8 mouse cellular contexts compared by ENCODE assay signal in the genomic region with DNA sequence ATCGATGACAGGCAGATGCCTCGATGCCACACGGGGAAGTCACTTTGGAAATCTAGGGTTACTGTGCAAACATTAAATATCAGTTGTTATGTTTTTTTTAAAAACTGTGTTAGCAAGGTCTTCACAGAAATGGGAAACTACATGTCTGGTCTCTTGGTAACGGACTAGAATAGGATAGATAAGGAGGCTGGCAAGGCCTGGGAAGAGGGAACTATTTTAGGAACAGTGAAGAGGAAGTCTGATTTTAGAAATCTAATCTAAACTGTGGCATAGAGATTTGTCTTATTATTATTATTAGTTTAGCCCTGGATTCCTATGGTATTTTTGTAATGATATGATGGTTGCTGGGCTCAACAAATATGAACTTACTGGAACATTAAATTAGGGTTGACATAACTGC. TPM values are rescaled to one million over a fixed set of nuclear protein-coding genes. Genes with fewer than 3 reads are reported as not detected.
DNase-seq lines count a peak whose midpoint lies in the region; ATAC-seq and TF ChIP-seq lines count a peak whose summit lies in the region.
"Had no signal": no experiment of that assay in that cellular context is flagged by ENCODE, and none has a peak within 500 bp of the region (broad histone marks: within the 10 kb centered on the region; RNA-seq: fewer than 3 reads in every experiment).

No protein-coding gene starts in this region.

- peaks cover 19% of the 10 kb centered on the region for H3K36me3 ChIP-seq in megakaryocyte, embryonic 14.5 days (replicated peaks; ENCODE audit: low read length)
- H3K36me3 ChIP-seq in forebrain, embryonic 16.5 days (ENCODE audit: control insufficient read depth, insufficient read depth): peaks cover 6% of the 10 kb centered on the region
- H3K36me3 ChIP-seq in liver, embryonic 13.5 days: peaks cover 11% of the 10 kb centered on the region
- H3K36me3 ChIP-seq in stomach, postnatal 0 days (ENCODE audit: control insufficient read depth, insufficient read depth, low read length): 0 out of 2 replicates have a peak, but pooled peaks cover 4% of the 10 kb centered on the region

- no peak for DNase-seq in liver, embryonic 13.5 days
- no peak for DNase-seq in stomach, postnatal 0 days (ENCODE audit: low spot score)
- DNase-seq in gastrocnemius, postnatal 36 days: no peak
- no peak for DNase-seq in thymus, postnatal 0 days (ENCODE audit: low spot score)
- DNase-seq: kidney, adult 18-20 months had no signal

- ATAC-seq in megakaryocyte, adult 5-6 weeks (ENCODE audit: poor library complexity, severe bottlenecking): no peak
- ATAC-seq in forebrain, embryonic 16.5 days: no peak
- ATAC-seq in liver, embryonic 13.5 days (ENCODE audit: low read depth): no peak
- no peak for ATAC-seq in stomach, postnatal 0 days (ENCODE audit: low FRiP score, low TSS enrichment)

- peaks cover 15% of the 10 kb centered on the region for H3K4me1 ChIP-seq in megakaryocyte, embryonic 14.5 days
- peaks cover 9% of the 10 kb centered on the region for H3K4me1 ChIP-seq in forebrain, embryonic 16.5 days (replicated peaks; ENCODE audit: control insufficient read depth, insufficient read depth, low read length)
- peaks cover 13% of the 10 kb centered on the region for H3K4me1 ChIP-seq in liver, embryonic 13.5 days (replicated peaks)
- H3K4me1 ChIP-seq in stomach, postnatal 0 days (replicated peaks; ENCODE audit: control insufficient read depth, insufficient read depth): no peaks in the 10 kb centered on the region

- peaks cover 2% of the 10 kb centered on the region for H3K27me3 ChIP-seq in megakaryocyte, embryonic 14.5 days (replicated peaks)
- no peaks in the 10 kb centered on the region for H3K27me3 ChIP-seq in forebrain, embryonic 16.5 days (replicated peaks; ENCODE audit: control insufficient read depth, insufficient read depth, low read length)
- H3K27me3 ChIP-seq in liver, embryonic 13.5 days: no peaks in the 10 kb centered on the region
- no peaks in the 10 kb centered on the region for H3K27me3 ChIP-seq in stomach, postnatal 0 days (ENCODE audit: control insufficient read depth, insufficient read depth, low read length)

- no peak overlapping the region for H3K27ac ChIP-seq in forebrain, embryonic 16.5 days (ENCODE audit: low read length)
- H3K27ac ChIP-seq in liver, embryonic 13.5 days: no peak overlapping the region
- H3K27ac ChIP-seq in stomach, postnatal 0 days (replicated peaks): no peak overlapping the region

- TF ChIP-seq EP300 in stomach, postnatal 0 days (optimal IDR thresholded peaks at IDR 0.05): no peak

- no peak overlapping the region for H3K9ac ChIP-seq in forebrain, embryonic 16.5 days (replicated peaks; ENCODE audit: low read depth, low read length)
- H3K9ac ChIP-seq in liver, embryonic 13.5 days: peak overlapping the region; percentile 86; the same call in 1 of the 2 replicates
- H3K9ac ChIP-seq in stomach, postnatal 0 days (ENCODE audit: low read length): no peak overlapping the region

- no peaks in the 10 kb centered on the region for H3K9me3 ChIP-seq in megakaryocyte, embryonic 14.5 days
- H3K9me3 ChIP-seq in forebrain, embryonic 16.5 days (ENCODE audit: control insufficient read depth, low read length): no peaks in the 10 kb centered on the region
- no peaks in the 10 kb centered on the region for H3K9me3 ChIP-seq in liver, embryonic 13.5 days (replicated peaks)
- no peaks in the 10 kb centered on the region for H3K9me3 ChIP-seq in stomach, postnatal 0 days (ENCODE audit: control insufficient read depth, low read length)

- 88% methylated on average over 4 of the region's 4 CpGs for WGBS in forebrain, embryonic 16.5 days
- WGBS in liver, embryonic 13.5 days (ENCODE audit: insufficient replicate concordance): 49% methylated on average over 4 of the region's 4 CpGs
- 70% methylated on average over 4 of the region's 4 CpGs for WGBS in stomach, postnatal 0 days

- H3K4me3 ChIP-seq in megakaryocyte, embryonic 14.5 days (replicated peaks): peak overlapping the region; percentile 93
- H3K4me3 ChIP-seq in forebrain, embryonic 16.5 days (replicated peaks; ENCODE audit: low read length): no peak overlapping the region
- H3K4me3 ChIP-seq in liver, embryonic 13.5 days (replicated peaks): peak overlapping the region; percentile 86
- H3K4me3 ChIP-seq in stomach, postnatal 0 days (ENCODE audit: low read depth, low read length): no peak overlapping the region

- intact Hi-C loops in gastrocnemius, postnatal 36 days (cut with DNase I): loop anchor here (5.0 kb wide), 1 partner anchor 50 kb away; the partner anchor contains the start of gene Rala

- no peak for TF ChIP-seq CTCF in stomach, postnatal 0 days (IDR thresholded peaks at IDR 0.05; ENCODE audit: low read depth)

- H3K4me2 ChIP-seq in forebrain, embryonic 16.5 days (ENCODE audit: low read length): peak overlapping the region; percentile 74; the same call in 1 of the 2 replicates
- H3K4me2 ChIP-seq in liver, embryonic 13.5 days: peak overlapping the region; percentile 75
- peak overlapping the region; percentile 52 for H3K4me2 ChIP-seq in stomach, postnatal 0 days (replicated peaks; ENCODE audit: low read depth)

RNA-seq across cellular contexts. Expression of gene Yae1d1, which starts 1.1 kb away (rescaled TPM):
- polyA plus RNA-seq in megakaryocyte, embryonic 14.5 days (2012; ENCODE audit: insufficient read depth, low replicate concordance): 3.3 TPM in 1 of 2 replicates, not detected in the other
- total RNA-seq in megakaryocyte, adult 5-6 weeks (2015): 7.4 and 9.8 TPM in 2 replicates
- total RNA-seq in megakaryocyte, adult 5-6 weeks (2017): 3.7 and 7.0 TPM in 2 replicates
- polyA plus RNA-seq in forebrain, embryonic 16.5 days (2015; fragmentation: Nextera tagmentation; extraction: Ambion mirVana): 93.0 and 104 TPM in 2 replicates
- polyA plus RNA-seq in liver, embryonic 13.5 days (2015; fragmentation: Nextera tagmentation; extraction: Ambion mirVana): 32.4 and 35.5 TPM in 2 replicates
- polyA plus RNA-seq in stomach, postnatal 0 days (2015; fragmentation: Nextera tagmentation; extraction: Ambion mirVana): 44.2 and 45.9 TPM in 2 replicates
- total RNA-seq in gastrocnemius, postnatal 36 days (2021): 10 to 100 TPM; 11.9 to 14.7 TPM
- polyA plus RNA-seq in thymus, postnatal 0 days (2015; fragmentation: Nextera tagmentation; extraction: Ambion mirVana): 55.3 and 57.6 TPM in 2 replicates

RNA-seq across cellular contexts. Expression of gene Rala, which starts 48.0 kb away (rescaled TPM):
- polyA plus RNA-seq in megakaryocyte, embryonic 14.5 days (2012; ENCODE audit: insufficient read depth, low replicate concordance): 7.0 and 8.6 TPM in 2 replicates
- 31.0 and 37.9 TPM in 2 replicates for total RNA-seq in megakaryocyte, adult 5-6 weeks (2015)
- 44.8 and 49.2 TPM in 2 replicates for total RNA-seq in megakaryocyte, adult 5-6 weeks (2017)
- polyA plus RNA-seq in forebrain, embryonic 16.5 days (2015; fragmentation: Nextera tagmentation; extraction: Ambion mirVana): 198 and 209 TPM in 2 replicates
- polyA plus RNA-seq in liver, embryonic 13.5 days (2015; fragmentation: Nextera tagmentation; extraction: Ambion mirVana): 23.4 and 23.6 TPM in 2 replicates
- polyA plus RNA-seq in stomach, postnatal 0 days (2015; fragmentation: Nextera tagmentation; extraction: Ambion mirVana): 87.8 and 94.8 TPM in 2 replicates
- total RNA-seq in gastrocnemius, postnatal 36 days (2021): 10 to 100 TPM; 20.1 to 22.7 TPM
- polyA plus RNA-seq in thymus, postnatal 0 days (2015; fragmentation: Nextera tagmentation; extraction: Ambion mirVana): 84.1 and 85.6 TPM in 2 replicates

Comparison
In these comparisons a context has a peak if more than half of its experiments do, and no peak if none do; other contexts are left out.
1. H3K4me3 ChIP-seq: peak in megakaryocyte, embryonic 14.5 days (single experiment) and liver, embryonic 13.5 days (single experiment); none in forebrain, embryonic 16.5 days (single experiment) and stomach, postnatal 0 days (single experiment).
2. Peak in every context shown above with its lines, with median percentiles within 50 percentile points of each other: H3K4me2 ChIP-seq.